Mouse (Mus musculus) Patski (cell line): Measurements from ENCODE around the gene Vwce. TPM values are rescaled to one million over a fixed set of nuclear protein-coding genes. Genes with fewer than 3 reads are reported as not detected.
A peak's percentile ranks its signal among the peaks of the same experiment; 100 is the strongest.

ENCODE experiments used
- ATAC-seq: fragments of 100-300 bp; one replicate; pipeline ENCODE4 v1.8.0; 2021
- CTCF ChIA-PET: fragments of 350-600 bp; sonication (Branson Sonifier 250); formaldehyde crosslinking; loops from one replicate; lab custom pipeline; 2022; ENCODE audit warnings: inconsistent platforms; lab: Charles Lee
- POLR2A ChIA-PET: fragments of 350-600 bp; sonication (Branson Sonifier 250); formaldehyde crosslinking; loops from one replicate; lab custom pipeline; 2022; ENCODE audit warnings: antibody characterized with exemption, inconsistent platforms; lab: Charles Lee
- DNase-seq: peaks from one replicate; pipeline ENCODE4 v3.0.0-alpha.2; 2011; ENCODE audit warnings: low read depth, low spot score
- H3K27me3 ChIP-seq: fragments of 371-371 bp; one replicate; pipeline ENCODE4 v1.5.1; 2021
- CTCF ChIP-seq: fragments of 100-300 bp; IDR thresholded peaks from one replicate; pipeline ENCODE4 v1.5.1; 2021
- in situ Hi-C: fragments of 300-500 bp; cut with MboI; formaldehyde crosslinking; loops from 3 replicates; pipeline ENCODE4 v1.11.1; 2018; ENCODE audit warnings: low pct_unique_long_range_greater_than_20kb, mixed read lengths
- polyA plus RNA-seq: library from polyadenylated mRNA; unstranded; gene quantifications from one replicate; pipeline ENCODE4 v1.2.3, GENCODE M21; 2021

The Vwce gene
- polyA plus RNA-seq, 1 experiment from 2014 or later: 0.06 TPM

GRCm38 (mm10) chr19:10688537-10689352 is 54.7 kb downstream of the Vwce start, which contains the start of gene Vps37c:
Gene Vps37c, plus strand, starts transcription at chr19:10688735.
- no peak for TF ChIP-seq CTCF
- peak; percentile 71 for DNase-seq
- CTCF ChIA-PET: interaction anchor here (1.3 to 16.3 kb wide), 2 partner anchors 10 to 21 kb away, joined by 5 to 229 read pairs; partner anchors contain the start of gene Pga5
- ATAC-seq: peak; percentile 70
- POLR2A ChIA-PET: interaction anchor here (1.5 to 1.6 kb wide), 2 partner anchors 17 to 21 kb away, joined by 3 to 5 read pairs; no protein-coding TSS in a partner anchor
- H3K27me3 ChIP-seq: no peaks in the 10 kb centered on the region
- in situ Hi-C loops: no loop called here

GRCm38 (mm10) chr19:10689470-10690166 is 55.6 kb downstream of the Vwce start:
- in situ Hi-C loops: no loop called here
- DNase-seq (no peak), ATAC-seq (no peak)
- no peak for TF ChIP-seq CTCF
- CTCF ChIA-PET: interaction anchor here (3.0 to 3.3 kb wide), 2 partner anchors 17 to 21 kb away, joined by 16 to 27 read pairs; no protein-coding TSS in a partner anchor
- POLR2A ChIA-PET: interaction anchor here (1.5 kb wide), 2 partner anchors 16 to 18 kb away, joined by 3 to 6 read pairs; no protein-coding TSS in a partner anchor
- no peaks in the 10 kb centered on the region for H3K27me3 ChIP-seq

- ChIA-PET CTCF (interaction anchor here (3.0 to 3.3 kb wide), 2 partner anchors 17 to 20 kb away, joined by 16 to 27 read pairs; no protein-coding TSS in a partner anchor), POLR2A (interaction anchor here (1.5 kb wide), 1 partner anchor 18 kb away, joined by 6 read pairs; no protein-coding TSS in a partner anchor)
- in situ Hi-C loops: no loop called here
- peak; percentile 51 for ATAC-seq
- no peaks in the 10 kb centered on the region for H3K27me3 ChIP-seq
- DNase-seq: peak; percentile 96
- TF ChIP-seq CTCF: no peak
These were observed 56.3 kb downstream of the Vwce start for GRCm38 (mm10) chr19:10690336-10690735.

GRCm38 (mm10) chr19:10691121-10691520 is 57.1 kb downstream of the Vwce start:
- ChIA-PET CTCF (interaction anchor here (0.9 to 3.3 kb wide), 4 partner anchors 8 to 19 kb away, joined by 3 to 27 read pairs (median 10); partner anchors contain the start of gene Pga5), POLR2A (interaction anchor here (1.4 to 1.6 kb wide), 3 partner anchors 9 to 17 kb away, joined by 4 to 6 read pairs (median 5); no protein-coding TSS in a partner anchor)
- no peak for DNase-seq
- no peaks in the 10 kb centered on the region for H3K27me3 ChIP-seq
- TF ChIP-seq CTCF: no peak
- in situ Hi-C loops: no loop called here
- ATAC-seq: no peak

GRCm38 (mm10) chr19:10691660-10692059 is 57.6 kb downstream of the Vwce start:
- ATAC-seq: no peak
- no peaks in the 10 kb centered on the region for H3K27me3 ChIP-seq
- in situ Hi-C loops: no loop called here
- CTCF ChIA-PET: interaction anchor here (0.9 to 3.3 kb wide), 4 partner anchors 9 to 19 kb away, joined by 3 to 27 read pairs (median 10); partner anchors contain the start of gene Pga5
- DNase-seq: no peak
- POLR2A ChIA-PET: interaction anchor here (1.4 to 1.6 kb wide), 2 partner anchors 9 to 15 kb away, joined by 4 to 5 read pairs; no protein-coding TSS in a partner anchor
- no peak for TF ChIP-seq CTCF

GRCm38 (mm10) chr19:10692361-10692760 is 58.3 kb downstream of the Vwce start:
- POLR2A ChIA-PET: interaction anchor here (1.4 to 1.6 kb wide), 2 partner anchors 8 to 14 kb away, joined by 4 to 5 read pairs; no protein-coding TSS in a partner anchor

GRCm38 (mm10) chr19:10693926-10694682 is 60.1 kb downstream of the Vwce start:
- DNase-seq: no peak
- in situ Hi-C loops: no loop called here
- no peak for TF ChIP-seq CTCF
- H3K27me3 ChIP-seq: no peaks in the 10 kb centered on the region
- POLR2A ChIA-PET: no interaction called here
- CTCF ChIA-PET: interaction anchor here (1.0 to 5.2 kb wide), 2 partner anchors 11 to 14 kb away, joined by 3 to 26 read pairs; no protein-coding TSS in a partner anchor
- no peak for ATAC-seq

More at GRCm38 (mm10) chr19:10692361-10692760, 58.3 kb downstream of the Vwce start:
- no peaks in the 10 kb centered on the region for H3K27me3 ChIP-seq
- in situ Hi-C loops: no loop called here
- no peak for DNase-seq
- TF ChIP-seq CTCF: no peak
- no peak for ATAC-seq
- CTCF ChIA-PET: interaction anchor here (1.8 to 3.3 kb wide), 3 partner anchors 14 to 18 kb away, joined by 4 to 27 read pairs (median 16); partner anchors contain the start of gene Pga5

GRCm38 (mm10) chr19:10695801-10696200 is 61.8 kb downstream of the Vwce start:
- ChIA-PET POLR2A (no interaction called here), CTCF (interaction anchor here (1.3 to 5.2 kb wide), 2 partner anchors 9 to 13 kb away, joined by 7 to 26 read pairs; no protein-coding TSS in a partner anchor)
- no peak for TF ChIP-seq CTCF
- ATAC-seq: no peak
- in situ Hi-C loops: no loop called here
- no peak for DNase-seq
- H3K27me3 ChIP-seq: no peaks in the 10 kb centered on the region
